Comparison of ENCODE assay signal across 8 mouse cellular contexts in genomic region chr1:184733300-184734066, GRCm38 (mm10). TPM values are rescaled to one million over a fixed set of nuclear protein-coding genes. Genes with fewer than 3 reads are reported as not detected.
A peak's percentile ranks its signal among the peaks of the same experiment; 100 is the strongest.
DNase-seq lines count a peak whose midpoint lies in the region; ATAC-seq and TF ChIP-seq lines count a peak whose summit lies in the region.

No protein-coding gene starts in this region.

- no peak for TF ChIP-seq CTCF in heart, adult 2 months (IDR thresholded peaks at IDR 0.05)
- TF ChIP-seq CTCF in embryonic fibroblast, embryonic 13.5 days (IDR thresholded peaks at IDR 0.05; ENCODE audit: borderline replicate concordance, insufficient read depth, low read length), result no peak

- ATAC-seq in intestine, embryonic 16.5 days, result no peak

- no peaks in the 10 kb centered on the region; the same call in 1 of the 2 replicates for H3K27me3 ChIP-seq in heart, adult 2 months (ENCODE audit: control insufficient read depth, insufficient read depth, low read length)
- H3K27me3 ChIP-seq in intestine, embryonic 16.5 days (replicated peaks; ENCODE audit: control insufficient read depth, insufficient read depth, low read length), result peaks cover 18% of the 10 kb centered on the region; the same call in 1 of the 2 replicates

- peak overlapping the region; percentile 82 for H3K27ac ChIP-seq in heart, adult 2 months
- H3K27ac ChIP-seq in embryonic fibroblast, embryonic 13.5 days (ENCODE audit: insufficient read depth, low read length), result no peak overlapping the region
- H3K27ac ChIP-seq in intestine, embryonic 16.5 days (ENCODE audit: low read length), result peak overlapping the region; percentile 60

- peak overlapping the region; percentile 67 for H3K4me3 ChIP-seq in heart, adult 2 months
- H3K4me3 ChIP-seq in embryonic fibroblast, embryonic 13.5 days (ENCODE audit: insufficient read depth, low read length), result peak overlapping the region; percentile 62; the same call in 1 of the 2 replicates
- peak overlapping the region; percentile 73 for H3K4me3 ChIP-seq in intestine, embryonic 16.5 days (ENCODE audit: low read length)

- peaks cover 6% of the 10 kb centered on the region for H3K4me1 ChIP-seq in heart, adult 2 months (ENCODE audit: control insufficient read depth, insufficient read depth, low read length)
- peaks cover 7% of the 10 kb centered on the region for H3K4me1 ChIP-seq in embryonic fibroblast, embryonic 13.5 days (ENCODE audit: control insufficient read depth, insufficient read depth, low read length)
- peaks cover 3% of the 10 kb centered on the region; the same call in 1 of the 2 replicates for H3K4me1 ChIP-seq in intestine, embryonic 16.5 days (ENCODE audit: control insufficient read depth, insufficient read depth, low read length)

- H3K36me3 ChIP-seq in heart, adult 2 months (ENCODE audit: control insufficient read depth, insufficient read depth, low read length), result peaks cover 2% of the 10 kb centered on the region; the same call in 1 of the 2 replicates
- no peaks in the 10 kb centered on the region for H3K36me3 ChIP-seq in intestine, embryonic 16.5 days (ENCODE audit: control insufficient read depth, insufficient read depth, low read length)

- H3K9me3 ChIP-seq in intestine, embryonic 16.5 days (ENCODE audit: control insufficient read depth, low read length), result no peaks in the 10 kb centered on the region

- no peak for TF ChIP-seq EP300 in heart, adult 2 months (IDR thresholded peaks at IDR 0.05; ENCODE audit: insufficient read depth, low read depth, low read length)

- 12% methylated on average over 28 of the region's 28 CpGs for WGBS in heart, adult 2 months
- WGBS in intestine, embryonic 16.5 days, result 5% methylated on average over 28 of the region's 28 CpGs

- intact Hi-C loops in heart, adult 2 months (cut with DNase I), result loop anchor here (2.0 to 10.0 kb wide), 2 partner anchors 285 to 699 kb away; partner anchors contain the start of gene 1700056E22Rik

- peak overlapping the region; percentile 54 for H3K4me2 ChIP-seq in intestine, embryonic 16.5 days (ENCODE audit: low read depth, low read length)

- peak overlapping the region; percentile 30 for H3K9ac ChIP-seq in heart, adult 2 months (ENCODE audit: low read depth, low read length)
- peak overlapping the region; percentile 66 for H3K9ac ChIP-seq in intestine, embryonic 16.5 days (ENCODE audit: low read depth, low read length)

- no peaks in the 10 kb centered on the region for H3K79me2 ChIP-seq in heart, adult 2 months (replicated peaks; ENCODE audit: control insufficient read depth, insufficient read depth, low read length)

- peak; percentile 53 to 58 for DNase-seq in heart, adult 2 months
- no peak for DNase-seq in heart, postnatal 4 days
- DNase-seq in lung, postnatal 10 days, result peak; percentile 56
- peak; percentile 62 to 66 for DNase-seq in spleen, postnatal 36 days (ENCODE audit: low spot score in 2 of 2)
- no peak for DNase-seq in cerebellum, adult 11-12 months
- no peak for DNase-seq in layer of hippocampus, postnatal 14 days (ENCODE audit: low spot score in 2 of 2)

- 0 out of 2 replicates have a peak, but pooled peaks have one; percentile 18 for TF ChIP-seq POLR2A in heart, adult 2 months (IDR thresholded peaks at IDR 0.05; ENCODE audit: insufficient read depth, low read depth, low read length)
- TF ChIP-seq POLR2A in embryonic fibroblast, embryonic 13.5 days (IDR thresholded peaks at IDR 0.05; ENCODE audit: low read depth, low read length), result no peak

RNA-seq across cellular contexts. Expression of gene Hlx, which starts 1.1 kb away (rescaled TPM):
- total RNA-seq in heart, adult 2 months (2021), result 10 to 100 TPM in 1 of 2 experiments, 1 to 10 TPM in 1; 7.6 to 10.8 TPM
- 8.8 and 11.4 TPM in 2 replicates for polyA plus RNA-seq in heart, adult 2 months (2012; rRNA removed)
- 10 to 100 TPM; 13.7 to 20.6 TPM for total RNA-seq in heart, postnatal 4 days (2021)
- polyA plus RNA-seq in embryonic fibroblast, embryonic 13.5 days (2011; ENCODE audit: insufficient read length, low read depth, missing spikeins), result 5.0 and 5.4 TPM in 2 replicates
- 30.0 and 33.8 TPM in 2 replicates for polyA plus RNA-seq in intestine, embryonic 16.5 days (2015; fragmentation: Nextera tagmentation; extraction: Ambion mirVana)
- total RNA-seq in layer of hippocampus, postnatal 14 days (2021), result 1 to 10 TPM; 1.2 to 2.6 TPM

Comparison
In these comparisons a context has a peak if more than half of its experiments do, and no peak if none do; other contexts are left out.
1. DNase-seq: peak in heart, adult 2 months (2 of 2), lung, postnatal 10 days (single experiment) and spleen, postnatal 36 days (2 of 2); none in heart, postnatal 4 days (single experiment), cerebellum, adult 11-12 months (single experiment) and layer of hippocampus, postnatal 14 days (0 of 2).
2. Peak in every context shown above with its lines, with median percentiles within 50 percentile points of each other: H3K4me3 ChIP-seq.